Mouse (Mus musculus) midbrain, postnatal 0 days (tissue): ENCODE data around the gene Astn1. TPM values are rescaled to one million over a fixed set of nuclear protein-coding genes. Genes with fewer than 3 reads are reported as not detected.
A peak's percentile ranks its signal among the peaks of the same experiment; 100 is the strongest.

Source experiments
- ATAC-seq: fragments of 200-750 bp; cut with Nextera tagmentation; 2 replicates; pipeline ENCODE4 v1.8.0; 2017; ENCODE audit warnings: moderate number of reproducible peaks, mild to moderate bottlenecking, moderate TSS enrichment, moderate library complexity; ENCODE audit not compliant: low FRiP score
- DNase-seq: peaks from one replicate; pipeline ENCODE4 v3.0.0-alpha.2; 2015; ENCODE audit warnings: low spot score
- H3K27ac ChIP-seq: fragments of 300-500 bp; sonication (generic); 2 replicates; pipeline ENCODE4 v1.5.1; 2014; ENCODE audit warnings: low read depth, mild to moderate bottlenecking, low read length, mixed read lengths
- H3K27me3 ChIP-seq: fragments of 300-500 bp; sonication (generic); 2 replicates; pipeline ENCODE4 v1.6.1; 2014; ENCODE audit warnings: low read length, control low read depth, mixed read lengths; ENCODE audit not compliant: insufficient read depth
- H3K36me3 ChIP-seq: fragments of 300-500 bp; sonication (generic); 2 replicates; pipeline ENCODE4 v1.6.1; 2014; ENCODE audit warnings: low read length, control low read depth, mixed read lengths; ENCODE audit not compliant: insufficient read depth
- H3K4me1 ChIP-seq: fragments of 300-500 bp; sonication (generic); 2 replicates; pipeline ENCODE4 v1.6.1; 2014; ENCODE audit warnings: mild to moderate bottlenecking, control low read depth, antibody characterized with exemption, low read length, mixed read lengths; ENCODE audit not compliant: insufficient read depth
- H3K4me2 ChIP-seq: fragments of 300-500 bp; sonication (generic); 2 replicates; pipeline ENCODE4 v1.6.1; 2014; ENCODE audit warnings: low read depth, mild to moderate bottlenecking, low read length, mixed read lengths; ENCODE audit not compliant: poor library complexity, severe bottlenecking
- H3K4me3 ChIP-seq: fragments of 300-500 bp; sonication (generic); 2 replicates; pipeline ENCODE4 v1.5.1; 2014; ENCODE audit warnings: low read depth, mild to moderate bottlenecking, low read length, moderate library complexity
- H3K9ac ChIP-seq: fragments of 300-500 bp; sonication (generic); replicated peaks from 2 replicates; pipeline ENCODE4 v1.6.1; 2014; ENCODE audit warnings: mild to moderate bottlenecking, low read length, moderate library complexity, mixed read lengths; ENCODE audit not compliant: poor library complexity, severe bottlenecking
- H3K9me3 ChIP-seq: fragments of 300-500 bp; sonication (generic); 2 replicates; pipeline ENCODE4 v1.6.1; 2016; ENCODE audit warnings: low read length, control low read depth
- CTCF ChIP-seq: IDR thresholded peaks from 2 replicates; pipeline ENCODE4 v1.5.1; 2016; ENCODE audit warnings: antibody characterized with exemption, mild to moderate bottlenecking
- WGBS: fragments of 180-500 bp; shearing (Covaris S2); extraction: QIAGEN DNeasy Blood & Tissue Kit; methylation state at CpG from one replicate; pipeline ENCODE4 v1.1.7; 2014; 5-methylcytosine and 5-hydroxymethylcytosine counted together
- polyA plus RNA-seq: library from polyadenylated mRNA; unstranded; fragments of >200 nt; fragmentation: Nextera tagmentation; extraction: Ambion mirVana; gene quantifications from 2 replicates; pipeline ENCODE4 v1.2.1, GENCODE M21; 2015
- total RNA-seq: library from RNA; depleted of rRNA; stranded (reverse); fragments of >200 nt; gene quantifications from 2 replicates; pipeline ENCODE4 v1.2.3, GENCODE M21; 2014

The Astn1 gene
- total and polyA plus RNA-seq, 2 experiments from 2014 or later, result 36.7 to 157 TPM

- 53% methylated on average over 6 of the region's 6 CpGs for WGBS
- TF ChIP-seq CTCF, result no peak
- H3K4me1 ChIP-seq, result no peaks in the 10 kb centered on the region
- no peak for ATAC-seq
- no peak overlapping the region for H3K9ac ChIP-seq
- 0 out of 2 replicates have a peak overlapping the region, but pooled peaks have one; percentile 28 for H3K27ac ChIP-seq
- H3K27me3 ChIP-seq, result no peaks in the 10 kb centered on the region
- no peak for DNase-seq
- 0 out of 2 replicates have a peak, but pooled peaks cover 2% of the 10 kb centered on the region for H3K36me3 ChIP-seq
- no peak overlapping the region for H3K4me3 ChIP-seq
- no peak overlapping the region for H3K4me2 ChIP-seq
- H3K9me3 ChIP-seq, result no peaks in the 10 kb centered on the region
Measured at GRCm38 (mm10) chr1:158465286-158465685, 103.2 kb downstream of the Astn1 start.

DNA sequence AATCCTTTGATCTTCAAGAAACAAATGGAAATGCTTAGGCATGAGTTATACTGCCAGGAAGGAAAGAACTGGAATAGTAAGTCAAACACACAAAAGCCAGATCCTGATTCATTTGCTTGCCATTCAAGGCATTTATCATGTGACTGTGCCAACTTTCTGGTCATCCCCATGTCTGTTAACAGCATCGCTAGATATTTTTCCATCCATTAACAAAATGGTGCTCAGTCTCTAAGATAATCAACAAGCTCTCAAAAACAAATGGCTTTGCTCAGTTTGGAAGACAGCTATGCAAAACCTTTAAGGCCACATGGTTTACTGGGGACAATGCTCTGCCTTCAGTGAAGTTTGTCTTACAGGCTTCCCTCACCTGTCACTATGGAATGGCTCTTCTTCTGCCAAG is 115.8 kb downstream of the Astn1 start:
- DNase-seq, result no peak
- no peak overlapping the region for H3K4me2 ChIP-seq

GRCm38 (mm10) chr1:158480285-158480684 is 118.2 kb downstream of the Astn1 start:
- 87% methylated on average over 6 of the region's 6 CpGs for WGBS
- Histone ChIP-seq H3K4me1 (no peaks in the 10 kb centered on the region), H3K9me3 (no peaks in the 10 kb centered on the region), H3K4me3 (no peak overlapping the region), H3K4me2 (no peak overlapping the region), H3K27me3 (no peaks in the 10 kb centered on the region), H3K36me3 (no peaks in the 10 kb centered on the region), H3K27ac (no peak overlapping the region), H3K9ac (no peak overlapping the region)
- DNase-seq (peak; percentile 58), ATAC-seq (no peak)
- TF ChIP-seq CTCF, result no peak

More for the DNA sequence above, 115.8 kb downstream of the Astn1 start:
- Histone ChIP-seq H3K27ac (no peak overlapping the region), H3K27me3 (no peaks in the 10 kb centered on the region), H3K4me3 (no peak overlapping the region), H3K9me3 (no peaks in the 10 kb centered on the region), H3K36me3 (no peaks in the 10 kb centered on the region), H3K4me1 (no peaks in the 10 kb centered on the region), H3K9ac (no peak overlapping the region)
- no peak for ATAC-seq
- WGBS, result 97% methylated on average over 1 of the region's 1 CpGs
- TF ChIP-seq CTCF, result no peak

- Histone ChIP-seq H3K27me3 (no peaks in the 10 kb centered on the region), H3K36me3 (no peaks in the 10 kb centered on the region), H3K4me3 (no peak overlapping the region), H3K9ac (no peak overlapping the region), H3K9me3 (no peaks in the 10 kb centered on the region), H3K4me2 (no peak overlapping the region), H3K4me1 (no peaks in the 10 kb centered on the region; the same call in 1 of the 2 replicates), H3K27ac (no peak overlapping the region)
- TF ChIP-seq CTCF, result no peak
- DNase-seq (no peak), ATAC-seq (no peak)
- 89% methylated on average over 2 of the region's 2 CpGs for WGBS
Measured at GRCm38 (mm10) chr1:158483733-158484132, 121.7 kb downstream of the Astn1 start.

GRCm38 (mm10) chr1:158489521-158490021 is 127.5 kb downstream of the Astn1 start:
- no peak overlapping the region for H3K4me2 ChIP-seq
- peak overlapping the region; percentile 39; the same call in 1 of the 2 replicates for H3K27ac ChIP-seq
- H3K9ac ChIP-seq, result no peak overlapping the region
- peak; percentile 90 for ATAC-seq
- no peaks in the 10 kb centered on the region for H3K9me3 ChIP-seq
- no peak overlapping the region for H3K4me3 ChIP-seq
- WGBS, result 15% methylated on average over 4 of the region's 4 CpGs
- DNase-seq, result peak; percentile 67
- TF ChIP-seq CTCF, result no peak
- no peaks in the 10 kb centered on the region for H3K36me3 ChIP-seq
- no peaks in the 10 kb centered on the region; the same call in 1 of the 2 replicates for H3K4me1 ChIP-seq
- no peaks in the 10 kb centered on the region for H3K27me3 ChIP-seq

DNA sequence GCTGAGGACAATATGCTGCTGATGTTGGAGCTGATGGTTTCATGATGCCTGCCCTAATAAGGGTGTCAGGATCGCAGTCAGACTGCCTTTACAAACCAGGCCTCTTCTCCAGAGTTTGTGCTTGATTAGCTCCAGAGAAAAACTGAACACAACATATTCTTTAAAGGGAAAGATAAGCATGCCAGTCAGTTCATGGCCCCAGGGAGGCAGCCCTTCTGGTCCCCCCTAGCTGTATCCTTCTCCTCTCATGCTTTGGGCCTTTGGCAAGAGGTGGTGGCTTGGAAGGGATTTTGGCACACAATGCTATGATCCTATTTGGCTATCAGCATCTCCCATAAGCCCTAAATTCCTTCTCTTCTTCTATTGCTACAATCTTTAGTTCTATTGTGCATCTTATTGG is 128.1 kb downstream of the Astn1 start:
- no peaks in the 10 kb centered on the region for H3K36me3 ChIP-seq
- H3K9ac ChIP-seq, result no peak overlapping the region
- no peaks in the 10 kb centered on the region for H3K27me3 ChIP-seq
- no peak for TF ChIP-seq CTCF
- WGBS, result 32% methylated on average over 1 of the region's 1 CpGs
- no peaks in the 10 kb centered on the region; the same call in 1 of the 2 replicates for H3K4me1 ChIP-seq
- H3K27ac ChIP-seq, result peak overlapping the region; percentile 47
- ATAC-seq (no peak), DNase-seq (peak; percentile 42)
- H3K9me3 ChIP-seq, result no peaks in the 10 kb centered on the region
- no peak overlapping the region for H3K4me3 ChIP-seq
- no peak overlapping the region for H3K4me2 ChIP-seq
